Mouse (Mus musculus) lung, postnatal 4 days (tissue): ENCODE measurements around the gene Wars2.

Experiments used
- DNase-seq, 2 experiments: peaks; one replicate each; pipeline ENCODE4 v3.0.0; 2021

Gene Wars2

DNA sequence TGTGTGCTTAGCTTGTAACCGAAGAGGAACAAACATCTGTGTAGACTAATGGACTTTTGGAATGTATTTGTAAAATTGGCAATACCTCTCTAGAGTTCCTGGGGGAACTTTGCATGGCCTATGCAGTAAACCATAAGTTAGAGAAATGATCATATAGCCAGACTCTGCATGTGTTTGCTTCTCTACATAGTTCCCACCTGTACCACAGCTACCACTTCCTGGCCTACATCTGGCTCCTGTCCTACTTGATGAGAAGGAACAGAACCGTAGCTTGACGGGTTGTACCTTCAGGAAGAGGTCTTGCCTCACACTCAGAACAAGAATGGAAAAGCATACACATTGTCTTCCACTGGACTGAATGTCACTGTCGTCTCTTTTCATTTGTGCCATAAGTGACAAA is 52.7 kb downstream of the Wars2 start:
- no peak for DNase-seq

DNA sequence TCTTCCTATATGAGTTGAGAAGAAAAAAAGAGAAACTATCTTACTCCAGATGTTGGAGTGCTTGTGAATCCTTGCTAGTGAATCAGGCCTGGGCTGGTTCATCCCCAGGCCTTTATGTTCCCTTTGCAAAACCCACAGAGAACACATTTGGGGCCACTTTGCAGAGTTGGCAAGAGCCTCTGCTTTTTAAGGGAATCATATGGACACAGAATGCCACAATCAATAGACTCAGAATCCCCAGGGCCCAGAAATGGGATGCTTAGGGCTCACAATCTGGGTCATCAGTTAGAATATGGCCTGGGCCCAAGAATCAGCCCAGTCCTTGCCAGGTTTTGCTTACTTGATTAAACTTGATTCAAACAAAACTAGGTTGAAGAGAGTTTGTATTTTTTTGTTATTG is 62.5 kb downstream of the Wars2 start:
- DNase-seq = no peak

DNA sequence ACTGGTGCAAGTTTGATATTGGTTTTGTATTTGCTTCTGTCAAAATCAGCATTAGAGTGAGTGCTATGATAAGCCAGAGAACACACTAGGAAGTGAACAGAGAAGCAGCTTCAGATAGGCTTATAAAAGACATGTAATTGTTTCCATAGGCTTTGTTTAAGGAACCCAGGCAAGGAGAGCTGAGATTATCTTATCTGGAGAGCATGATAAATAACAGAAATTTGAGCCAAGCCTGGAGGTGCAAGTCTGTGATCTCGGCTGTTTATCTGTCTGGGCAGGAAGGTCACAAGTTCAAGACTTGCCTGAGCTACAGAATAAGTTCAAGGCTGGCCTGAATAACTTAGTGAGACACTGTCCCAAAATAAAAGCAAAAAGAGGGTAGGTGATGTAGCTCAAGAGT is 67.5 kb downstream of the Wars2 start:
- no peak for DNase-seq

DNA sequence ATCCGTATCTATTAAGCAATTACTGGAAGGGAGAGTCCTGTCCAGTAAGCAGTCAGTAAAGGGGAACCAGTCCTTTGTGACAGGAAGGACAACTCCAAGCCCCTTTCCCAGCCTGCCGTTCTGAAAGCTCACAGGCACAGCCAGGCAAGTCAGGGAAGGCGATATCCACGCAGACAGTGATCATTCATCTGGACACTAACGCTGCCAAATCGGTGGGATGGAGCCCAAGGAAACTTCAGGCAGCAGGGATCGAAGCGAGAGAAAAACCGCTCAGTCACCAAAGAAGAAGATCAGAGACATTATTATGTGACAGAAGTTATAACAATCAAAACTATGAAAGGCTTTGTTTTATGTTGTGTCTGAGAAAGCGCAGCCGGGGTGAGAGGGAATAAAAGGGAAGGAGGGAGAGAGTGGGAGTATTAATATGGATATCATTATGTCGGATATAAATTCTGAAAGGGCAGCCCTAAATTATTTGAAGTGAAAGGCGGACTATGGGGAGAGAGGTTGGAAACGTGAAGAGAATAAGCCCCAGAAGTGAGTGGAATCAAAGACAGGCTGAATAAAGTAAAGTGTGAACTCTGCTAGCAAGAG is 70.3 kb downstream of the Wars2 start:
- no peak for DNase-seq

DNA sequence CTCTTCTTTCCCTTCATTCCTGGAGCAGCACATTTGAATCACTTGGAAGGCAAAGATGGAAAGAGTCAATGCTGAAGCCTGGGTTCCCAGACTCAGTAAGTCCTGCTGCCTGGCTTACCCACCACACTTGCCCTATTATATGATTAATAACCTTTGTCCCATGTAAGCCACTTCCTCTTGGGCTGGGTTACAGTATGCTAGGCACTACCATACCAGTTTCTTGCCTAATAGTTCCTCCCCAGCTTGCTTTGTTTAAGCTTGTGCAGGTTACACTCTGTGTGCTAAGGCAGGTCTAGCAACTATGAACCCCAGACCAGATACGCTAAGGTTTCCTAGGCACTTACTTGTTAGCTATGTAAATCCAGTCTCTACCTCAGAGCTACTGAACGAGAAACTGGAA is 86.9 kb downstream of the Wars2 start:
- DNase-seq = no peak

DNA sequence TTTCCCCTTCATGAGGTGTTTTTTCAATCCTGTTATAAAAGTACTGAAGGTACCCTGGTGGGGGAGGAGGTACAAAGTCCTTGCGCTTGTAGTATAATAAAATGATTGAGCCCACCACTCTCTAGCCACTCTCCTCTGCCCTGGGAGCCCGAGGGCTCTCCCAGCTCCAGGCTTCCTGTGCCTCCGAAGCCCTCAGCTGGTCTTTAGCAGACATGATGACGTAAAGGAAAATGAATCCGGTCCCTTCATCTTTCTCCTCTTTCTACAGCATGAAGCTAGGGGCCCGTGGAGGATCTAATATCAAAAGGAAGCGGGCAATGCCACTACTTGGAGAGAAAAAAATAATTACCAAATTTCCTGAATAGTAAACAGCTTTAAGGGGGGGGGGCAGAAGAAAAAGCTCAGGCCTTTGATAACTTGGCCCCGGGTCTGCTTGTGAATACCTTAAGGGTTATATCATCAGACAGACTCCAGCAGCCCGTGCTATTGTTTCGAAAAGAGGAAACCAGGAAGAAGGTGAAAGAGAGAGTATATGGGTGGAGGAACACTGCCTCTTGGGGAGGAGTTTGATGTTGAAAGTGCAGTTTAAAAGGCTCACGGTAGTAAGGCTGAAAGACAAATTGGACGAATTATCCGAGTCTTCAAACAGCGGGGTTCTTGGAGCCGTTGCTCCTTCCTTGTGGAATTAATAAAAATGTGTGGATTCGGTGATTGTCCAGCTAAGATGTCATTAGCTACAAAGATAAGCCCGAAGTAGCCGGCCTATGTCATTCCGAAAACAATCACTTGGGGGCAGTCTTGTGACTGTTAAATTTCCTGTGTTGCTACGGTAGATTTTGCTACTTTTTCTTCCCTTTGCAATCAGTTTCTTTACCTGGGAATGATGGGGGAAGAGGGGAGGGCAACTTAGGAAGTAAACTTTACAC is 92.8 kb downstream of the Wars2 start:
- DNase-seq = peak in 1 of 2 experiments; percentile 58

DNA sequence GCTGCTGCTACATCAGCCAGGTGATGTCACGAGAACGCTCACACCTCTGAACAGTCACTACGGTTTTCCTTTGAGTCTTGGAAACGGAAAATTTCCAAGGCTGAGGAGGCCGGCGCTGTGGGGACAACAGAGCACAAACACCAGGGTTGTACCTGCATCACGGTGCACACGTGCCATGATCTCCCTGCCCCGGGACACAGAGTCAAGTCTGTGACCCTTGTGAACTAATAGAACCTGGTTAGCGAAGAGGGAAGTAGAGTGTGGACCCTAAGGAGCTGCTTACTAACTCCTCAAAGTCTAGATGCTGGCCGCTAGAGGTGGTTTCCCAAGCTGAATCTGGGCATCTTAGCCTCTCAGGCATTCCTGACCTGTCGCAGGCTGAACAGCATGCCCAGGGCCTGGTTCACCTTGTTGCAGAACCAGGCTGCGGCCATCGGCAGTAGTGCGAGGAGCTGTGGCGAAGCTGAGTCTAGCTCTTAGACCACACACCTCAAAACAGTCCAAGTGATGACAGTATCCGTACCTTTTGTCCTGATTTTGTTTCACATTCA is 93.5 kb downstream of the Wars2 start:
- DNase-seq = no peak

DNA sequence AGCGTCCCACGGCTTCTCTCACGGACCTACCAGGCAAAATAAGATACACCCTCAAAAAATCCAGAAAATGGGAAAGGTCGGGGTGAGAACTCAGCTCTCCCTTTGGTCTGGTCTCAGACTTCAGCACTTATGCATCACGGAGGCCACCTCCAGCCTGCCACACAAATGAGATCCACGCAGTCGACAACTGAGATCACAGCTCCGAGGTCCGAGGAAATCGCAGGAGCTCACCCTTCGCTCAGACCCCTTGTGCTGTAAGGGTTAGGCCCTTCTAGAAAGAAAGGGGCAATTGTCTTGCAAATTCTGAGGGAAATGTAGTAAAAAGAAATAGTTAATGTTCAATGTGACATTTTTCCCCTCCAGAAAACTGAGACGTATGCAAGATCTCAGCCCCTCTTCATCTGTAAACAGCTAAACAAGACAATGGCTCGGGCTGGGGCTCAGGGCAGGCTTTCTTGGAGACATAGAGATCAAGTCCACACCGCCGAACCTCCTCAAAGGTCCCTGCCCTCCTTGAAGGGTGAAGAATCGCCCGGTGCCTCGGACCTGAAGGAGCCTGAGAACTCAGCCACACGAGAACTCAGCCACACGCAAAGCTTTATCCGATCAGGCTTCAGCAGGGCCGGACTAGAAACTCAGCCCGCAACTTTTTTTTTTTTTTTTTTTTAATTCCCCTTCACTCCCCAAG is 94.4 kb downstream of the Wars2 start:
- no peak for DNase-seq

DNA sequence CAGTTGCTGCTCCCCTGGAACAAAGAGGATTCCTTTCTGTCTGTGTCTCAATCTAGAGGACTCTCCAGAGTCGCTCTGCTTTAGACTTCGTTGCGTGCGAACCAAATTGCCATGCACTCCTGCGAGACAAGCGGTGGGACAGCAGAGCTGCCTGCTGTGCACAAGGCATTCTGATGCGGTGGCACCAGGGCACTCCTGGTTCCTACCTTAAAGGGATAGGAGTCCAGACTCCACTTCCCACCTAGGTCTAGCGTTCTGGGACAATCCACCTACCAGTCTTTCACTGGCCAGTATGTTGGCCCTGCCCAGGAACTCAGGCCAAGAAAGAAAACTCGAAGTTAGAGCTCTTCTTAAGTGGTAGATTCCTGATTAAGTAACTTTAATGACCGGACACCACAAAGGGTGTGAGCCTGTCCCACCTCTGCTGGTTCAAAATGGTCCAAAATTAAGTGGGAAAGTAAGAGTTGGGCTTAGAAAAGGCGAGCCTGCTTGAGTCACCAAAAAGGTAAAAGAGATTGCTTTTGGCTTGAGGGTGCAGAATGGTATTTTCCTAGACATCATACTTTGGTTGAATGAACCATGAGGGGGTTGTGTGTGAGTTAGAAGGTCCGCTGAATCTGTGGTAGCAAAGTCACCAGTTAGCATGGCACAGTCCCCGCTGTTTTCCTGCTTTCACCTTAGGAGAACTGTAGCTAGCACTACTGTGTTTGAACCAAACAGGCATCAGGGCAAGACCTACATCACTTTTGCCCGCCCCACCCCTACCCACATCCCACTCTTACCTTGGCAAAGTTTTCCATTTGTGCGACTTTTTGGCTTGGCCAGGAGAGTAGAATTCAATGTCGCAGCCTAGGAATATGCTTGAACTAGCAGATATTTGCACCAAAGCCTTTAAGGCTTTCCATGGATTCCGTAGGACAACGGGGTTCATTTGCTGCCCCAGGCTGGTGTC is 95.2 kb downstream of the Wars2 start:
- DNase-seq = no peak

DNA sequence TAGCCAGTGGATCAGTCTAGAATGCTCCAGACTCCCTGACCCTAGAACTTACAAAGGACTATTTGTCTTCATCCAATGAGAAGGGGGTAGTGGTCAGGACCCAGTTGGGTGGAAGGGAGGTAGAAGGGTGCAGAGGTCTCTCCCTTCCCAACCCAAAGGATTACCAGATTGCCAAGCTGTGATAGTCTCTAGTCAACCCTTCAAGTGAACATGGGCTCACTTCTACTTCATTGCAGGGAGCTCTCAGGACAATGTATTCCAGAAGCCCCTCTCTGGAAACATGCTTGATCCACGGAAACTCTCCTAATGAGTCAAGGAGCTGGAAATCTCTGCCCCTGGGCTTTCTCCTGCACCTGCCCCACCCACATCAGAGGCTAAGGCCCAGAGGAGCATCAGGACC is 97.8 kb downstream of the Wars2 start:
- no peak for DNase-seq

DNA sequence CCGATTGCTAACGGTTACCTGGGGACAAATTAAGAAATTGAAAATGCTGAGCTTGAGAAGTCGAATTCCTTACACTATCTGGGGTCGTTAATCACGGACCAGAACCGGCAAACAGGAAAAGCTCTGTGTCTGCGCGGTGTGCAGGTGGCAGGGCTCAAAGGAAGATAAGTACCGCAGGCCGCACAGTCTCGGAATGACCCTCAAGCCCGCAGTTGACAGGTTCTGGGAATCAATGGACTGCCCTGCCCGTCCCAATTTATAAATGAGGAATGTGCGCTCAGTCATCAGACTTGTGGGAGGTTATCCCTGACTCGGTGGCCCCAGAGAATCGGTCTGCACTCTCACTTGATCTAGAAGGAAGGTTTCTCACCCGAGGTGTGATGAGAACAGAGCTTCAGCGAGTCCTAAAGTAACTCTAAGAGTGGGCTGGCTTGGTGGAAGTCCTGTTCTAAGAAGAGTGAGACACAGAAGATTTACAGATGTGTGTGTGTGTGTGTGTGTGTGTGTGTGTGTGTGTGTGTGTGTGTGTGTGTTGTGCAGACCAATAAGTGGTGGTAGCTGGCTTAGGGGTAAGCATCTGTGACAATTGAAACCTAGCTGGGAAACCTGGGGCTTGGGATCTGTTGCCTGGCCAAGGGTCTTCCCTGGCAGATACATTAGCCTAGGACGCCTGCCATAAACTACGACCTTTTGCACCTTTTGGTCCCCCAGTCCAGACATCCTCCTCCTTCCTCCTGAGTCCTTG is 98.6 kb downstream of the Wars2 start:
- no peak for DNase-seq

DNA sequence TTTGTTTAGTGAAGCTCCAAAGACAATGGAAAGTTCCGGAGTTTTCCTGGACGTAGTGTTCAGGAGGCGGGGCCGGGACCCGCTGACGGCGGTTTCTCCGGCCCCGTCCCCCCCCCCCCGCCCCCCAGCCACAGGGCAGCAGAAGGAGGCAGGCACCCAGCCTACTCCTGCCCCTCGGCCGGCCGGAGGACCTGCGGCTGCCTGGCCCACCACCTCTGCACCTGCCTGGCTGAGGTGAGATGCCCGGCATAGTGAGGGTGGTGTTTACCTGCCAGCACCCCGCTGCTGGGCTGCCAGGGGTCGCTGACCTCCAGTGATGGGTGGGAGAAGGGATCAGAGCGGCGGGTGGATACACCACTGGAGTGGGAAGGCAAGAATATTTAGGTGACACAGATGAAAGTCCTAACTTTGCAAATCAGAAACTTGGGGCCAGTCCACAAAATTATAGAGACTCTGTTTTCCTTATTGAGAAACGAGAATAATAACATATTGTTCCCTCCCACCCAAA is 99.4 kb downstream of the Wars2 start, which contains the start of gene Tbx15:
Gene Tbx15 (plus strand): TSS at position 169 of the 508 bp plus-strand sequence.
- DNase-seq = no peak

DNA sequence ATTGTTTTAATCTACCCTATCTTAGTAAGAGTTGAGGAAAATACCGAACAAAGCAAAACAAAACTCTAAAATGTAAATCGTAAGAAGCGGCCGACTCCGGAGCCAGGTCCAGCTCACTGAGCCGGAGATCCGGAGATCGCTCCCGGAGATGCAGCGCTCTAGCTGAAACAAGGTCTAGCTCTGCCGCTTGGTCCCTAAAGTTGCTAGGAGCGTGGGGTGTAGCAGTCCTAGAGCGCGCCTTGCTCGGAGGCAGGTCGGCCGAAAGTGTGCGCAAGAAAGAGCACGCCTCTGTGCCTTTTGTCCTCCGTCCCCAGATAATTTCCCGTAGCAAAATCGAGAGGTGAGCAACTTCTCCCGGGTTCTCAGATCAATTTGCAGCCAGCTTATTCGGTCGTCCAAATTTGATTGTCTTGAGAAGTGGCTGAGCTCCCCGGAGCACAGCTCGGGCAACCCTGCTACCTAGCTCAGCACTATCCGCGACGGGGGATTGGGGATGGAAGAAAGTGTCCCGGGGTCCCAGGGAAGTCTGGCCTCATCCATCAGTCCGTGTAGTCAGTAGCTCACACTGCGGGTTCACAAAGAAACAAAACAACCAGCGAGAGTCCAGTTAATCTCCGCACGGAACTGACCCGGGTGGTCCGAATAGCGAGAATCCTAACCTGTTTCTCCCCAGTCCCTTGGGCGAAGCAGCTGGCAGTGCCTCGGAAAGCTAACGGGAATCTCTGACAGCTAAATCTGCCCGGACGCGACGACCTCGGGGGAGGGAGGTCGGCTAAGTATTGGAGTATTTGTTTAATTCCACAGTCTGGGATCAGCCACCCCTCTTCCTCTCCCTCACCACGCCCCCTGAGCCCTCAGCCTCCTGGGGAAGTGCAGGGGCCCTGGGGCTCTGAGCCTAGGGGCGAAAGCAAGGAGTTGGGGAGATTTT is 100.2 kb downstream of the Wars2 start:
- no peak for DNase-seq

DNA sequence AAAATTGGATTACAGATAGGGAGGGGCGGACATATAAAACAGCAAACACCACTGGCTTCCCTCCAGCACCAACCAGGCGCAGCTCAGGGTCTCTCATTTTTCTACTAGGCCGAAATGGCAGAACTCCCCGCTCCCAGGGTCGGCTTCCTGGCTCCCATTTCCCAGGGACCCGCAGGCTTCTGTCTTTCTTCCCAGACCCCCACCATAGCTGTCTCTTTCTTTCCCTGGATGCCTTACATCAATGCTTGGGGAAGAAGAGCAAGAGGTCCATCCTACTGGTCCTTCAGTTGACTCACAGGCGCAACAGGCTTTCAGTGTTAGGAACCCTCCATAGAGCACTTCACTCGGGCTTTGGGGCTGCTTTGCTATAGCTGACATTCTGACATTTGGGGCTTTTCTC is 101.6 kb downstream of the Wars2 start:
- DNase-seq = no peak

DNA sequence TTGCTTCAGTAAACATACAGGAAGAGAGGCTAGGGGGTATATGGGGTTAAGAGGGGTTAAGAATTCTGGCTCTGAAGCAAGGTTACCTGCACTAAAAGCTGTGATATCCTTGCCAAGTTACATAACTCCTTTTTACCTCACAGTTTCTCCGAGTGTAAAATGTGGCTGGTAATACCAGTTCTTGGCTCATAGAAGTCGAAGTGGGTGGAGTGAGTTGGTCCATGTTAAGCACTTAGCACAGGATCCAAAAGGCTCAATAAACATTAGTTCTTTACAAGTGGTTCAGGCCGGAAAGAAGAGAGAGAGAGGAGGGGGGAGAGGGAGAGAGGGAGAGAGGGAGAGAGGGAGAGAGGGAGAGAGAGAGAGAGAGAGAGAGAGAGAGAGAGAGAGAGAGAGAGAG is 104.5 kb downstream of the Wars2 start:
- no peak for DNase-seq

DNA sequence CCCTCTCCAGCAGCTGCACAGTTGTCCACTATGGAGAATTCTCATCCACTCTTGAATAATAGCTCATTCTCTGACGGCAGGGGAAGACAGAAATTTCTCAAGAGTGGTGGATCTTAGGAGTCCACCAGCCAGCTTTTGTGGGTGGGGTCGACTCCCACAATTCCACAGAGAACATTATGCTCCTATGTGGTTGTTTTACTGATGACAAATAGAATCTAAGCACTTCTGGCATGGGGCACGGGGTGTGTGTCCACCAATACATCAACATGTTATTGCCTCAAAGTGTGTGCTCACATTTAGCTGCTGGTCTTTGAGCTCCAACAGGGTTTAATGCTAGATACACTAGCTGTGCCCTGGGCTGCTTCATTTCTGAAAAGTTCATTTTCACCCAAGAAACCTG is 105.8 kb downstream of the Wars2 start:
- no peak for DNase-seq

DNA sequence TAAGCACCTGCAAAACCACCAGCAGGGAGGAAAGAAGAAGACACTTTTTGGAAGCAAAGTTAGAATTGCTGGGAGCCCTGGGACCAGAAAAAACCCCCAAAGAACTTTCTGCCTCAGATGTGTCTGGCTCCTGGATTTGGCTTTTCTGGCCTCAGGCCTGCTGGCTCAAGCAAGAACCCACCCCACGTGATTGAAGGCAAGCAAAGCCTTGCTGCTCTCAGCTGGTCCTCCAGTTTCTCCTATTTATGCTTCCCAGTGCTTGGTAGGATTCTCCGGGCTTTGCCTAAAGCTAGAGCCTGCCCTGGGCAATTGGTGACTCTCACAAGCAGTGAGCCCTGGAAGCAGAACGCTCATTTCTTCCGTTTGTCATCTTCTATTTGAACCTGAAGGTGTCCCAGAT is 106.7 kb downstream of the Wars2 start:
- DNase-seq = no peak

DNA sequence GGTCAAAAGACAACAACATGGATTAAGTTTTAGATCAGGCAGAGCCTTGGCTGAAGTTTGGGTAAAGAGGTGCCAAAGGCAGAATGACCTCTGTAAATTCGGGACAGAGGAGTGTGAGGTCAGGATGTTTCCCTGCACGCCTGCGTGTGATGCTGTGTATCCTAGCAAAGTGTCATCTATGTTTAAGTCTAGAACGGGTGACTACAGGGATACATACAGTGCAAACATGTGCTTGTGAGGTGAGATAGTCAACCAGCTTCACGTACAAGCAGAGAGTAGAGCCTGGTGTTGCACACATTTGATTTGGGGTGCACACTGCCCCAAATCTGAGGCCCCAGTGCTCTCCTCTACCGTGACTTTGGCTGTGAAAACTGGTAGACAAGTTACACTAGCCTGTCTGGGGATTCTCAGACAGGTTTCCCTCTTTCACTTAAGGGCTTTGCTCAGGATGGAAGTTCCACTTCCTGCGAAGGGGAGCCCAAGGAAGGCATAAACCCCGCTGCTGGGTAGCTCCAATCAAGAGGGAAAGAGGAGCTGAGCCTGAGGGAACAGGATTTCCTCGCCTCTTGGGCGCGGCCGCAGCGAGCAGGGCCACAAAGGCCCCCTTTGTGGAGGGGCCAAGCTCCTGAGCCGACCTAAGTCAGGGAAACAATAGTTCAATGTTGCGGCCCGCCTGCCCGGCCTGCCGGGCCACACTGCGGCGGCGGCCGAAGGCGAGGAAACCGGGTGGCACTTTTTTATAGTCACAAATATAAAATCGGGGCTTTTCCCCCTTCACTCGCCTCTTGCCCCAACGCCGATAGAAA is 107.3 kb downstream of the Wars2 start:
- DNase-seq = no peak

DNA sequence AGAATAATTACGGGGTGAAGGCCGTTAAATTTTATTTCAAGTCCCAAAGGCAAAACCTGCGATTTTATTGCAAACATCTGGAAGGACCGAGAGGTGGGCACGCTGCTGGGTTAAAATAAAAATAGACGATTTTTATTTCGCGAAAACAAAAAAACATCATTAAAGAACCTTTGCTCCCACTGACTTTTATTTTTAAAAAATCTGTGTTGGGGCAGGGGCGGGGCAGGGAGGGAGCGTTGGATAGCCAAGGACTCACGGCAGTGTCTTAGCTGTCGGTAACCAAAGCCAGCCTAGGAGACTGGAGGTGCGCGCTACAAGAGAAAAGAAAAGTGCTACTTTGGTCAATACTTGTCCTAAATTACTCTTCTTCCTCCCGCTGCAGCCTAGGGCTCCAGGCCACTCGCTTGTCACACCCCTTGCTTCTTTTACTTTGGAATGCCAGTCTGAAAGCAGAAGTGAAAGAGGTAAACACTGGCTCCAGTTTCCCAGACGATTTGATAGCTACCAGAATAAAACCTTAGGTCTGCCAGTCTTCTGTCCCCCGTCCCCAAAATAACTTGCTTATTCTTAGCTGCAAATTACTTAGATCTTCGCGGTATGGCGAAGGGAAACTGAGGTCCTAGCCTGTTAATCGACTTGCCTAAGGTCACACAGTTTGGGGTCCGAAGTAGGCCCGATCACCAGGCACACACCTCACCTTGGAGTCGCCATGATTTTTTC is 108.1 kb downstream of the Wars2 start:
- DNase-seq = no peak
